ENCODE assay signal across 11 mouse cellular contexts in genomic region chr6:51743105-51743660, GRCm38 (mm10).
DNase-seq lines count a peak whose midpoint lies in the region; ATAC-seq lines count a peak whose summit lies in the region.
"Had no signal": no experiment of that assay in that cellular context is flagged by ENCODE, and none has a peak within 500 bp of the region (broad histone marks: within the 10 kb centered on the region; RNA-seq: fewer than 3 reads in every experiment).

No protein-coding gene starts in this region.

- H3K4me3 ChIP-seq in embryonic facial prominence, embryonic 13.5 days, result no peak overlapping the region
- H3K4me3 ChIP-seq in embryonic facial prominence, embryonic 10.5 days, result no peak overlapping the region
- H3K4me3 ChIP-seq in intestine, embryonic 14.5 days (ENCODE audit: low read depth, low read length), result 0 out of 2 replicates have a peak overlapping the region, but pooled peaks have one; percentile 4
- H3K4me3 ChIP-seq in intestine, embryonic 16.5 days (ENCODE audit: low read length), result no peak overlapping the region
- no peak overlapping the region for H3K4me3 ChIP-seq in neural tube, embryonic 13.5 days

- 50% methylated on average over 15 of the region's 15 CpGs for WGBS in embryonic facial prominence, embryonic 13.5 days
- WGBS in embryonic facial prominence, embryonic 10.5 days, result 79% methylated on average over 15 of the region's 15 CpGs
- WGBS in intestine, embryonic 14.5 days, result 45% methylated on average over 15 of the region's 15 CpGs
- 45% methylated on average over 15 of the region's 15 CpGs for WGBS in intestine, embryonic 16.5 days
- 52% methylated on average over 15 of the region's 15 CpGs for WGBS in neural tube, embryonic 13.5 days

- intact Hi-C loops in left cerebral cortex, postnatal 4 days (cut with DNase I), result no loop called here

- H3K4me2 ChIP-seq in embryonic facial prominence, embryonic 13.5 days, result peak overlapping the region; percentile 41
- H3K4me2 ChIP-seq in intestine, embryonic 14.5 days (ENCODE audit: low read length), result peak overlapping the region; percentile 37
- H3K4me2 ChIP-seq in intestine, embryonic 16.5 days (ENCODE audit: low read depth, low read length), result no peak overlapping the region
- no peak overlapping the region for H3K4me2 ChIP-seq in neural tube, embryonic 13.5 days

- no peak overlapping the region; the same call in 1 of the 2 replicates for H3K27ac ChIP-seq in embryonic facial prominence, embryonic 13.5 days
- H3K27ac ChIP-seq in embryonic facial prominence, embryonic 10.5 days (replicated peaks), result no peak overlapping the region
- H3K27ac ChIP-seq in intestine, embryonic 14.5 days (ENCODE audit: low read depth), result no peak overlapping the region
- no peak overlapping the region for H3K27ac ChIP-seq in intestine, embryonic 16.5 days (ENCODE audit: low read length)
- 0 out of 2 replicates have a peak overlapping the region, but pooled peaks have one; percentile 13 for H3K27ac ChIP-seq in neural tube, embryonic 13.5 days (replicated peaks)

- H3K4me1 ChIP-seq in embryonic facial prominence, embryonic 13.5 days, result peaks cover 33% of the 10 kb centered on the region
- peaks cover 38% of the 10 kb centered on the region for H3K4me1 ChIP-seq in embryonic facial prominence, embryonic 10.5 days
- H3K4me1 ChIP-seq in intestine, embryonic 14.5 days (replicated peaks; ENCODE audit: control insufficient read depth, insufficient read depth, low read length), result peaks cover 14% of the 10 kb centered on the region
- H3K4me1 ChIP-seq in intestine, embryonic 16.5 days (ENCODE audit: control insufficient read depth, insufficient read depth, low read length), result no peaks in the 10 kb centered on the region
- H3K4me1 ChIP-seq in neural tube, embryonic 13.5 days (replicated peaks), result peaks cover 48% of the 10 kb centered on the region

- H3K27me3 ChIP-seq in embryonic facial prominence, embryonic 13.5 days, result peaks cover 18% of the 10 kb centered on the region
- no peaks in the 10 kb centered on the region for H3K27me3 ChIP-seq in embryonic facial prominence, embryonic 10.5 days (replicated peaks; ENCODE audit: low read depth, poor library complexity, severe bottlenecking)
- no peaks in the 10 kb centered on the region for H3K27me3 ChIP-seq in intestine, embryonic 14.5 days (replicated peaks; ENCODE audit: control insufficient read depth, insufficient read depth, low read length)
- H3K27me3 ChIP-seq in intestine, embryonic 16.5 days (replicated peaks; ENCODE audit: control insufficient read depth, insufficient read depth, low read length), result no peaks in the 10 kb centered on the region
- H3K27me3 ChIP-seq in neural tube, embryonic 13.5 days, result no peaks in the 10 kb centered on the region

- H3K36me3 ChIP-seq in embryonic facial prominence, embryonic 13.5 days, result no peaks in the 10 kb centered on the region
- no peaks in the 10 kb centered on the region for H3K36me3 ChIP-seq in embryonic facial prominence, embryonic 10.5 days (replicated peaks)
- no peaks in the 10 kb centered on the region for H3K36me3 ChIP-seq in intestine, embryonic 14.5 days (ENCODE audit: control insufficient read depth, insufficient read depth, low read length)
- no peaks in the 10 kb centered on the region for H3K36me3 ChIP-seq in intestine, embryonic 16.5 days (ENCODE audit: control insufficient read depth, insufficient read depth, low read length)
- H3K36me3 ChIP-seq in neural tube, embryonic 13.5 days, result no peaks in the 10 kb centered on the region
- H3K36me3 ChIP-seq: G1E had no signal

- ATAC-seq in embryonic facial prominence, embryonic 13.5 days (ENCODE audit: insufficient number of reproducible peaks, insufficient read depth, low FRiP score, low TSS enrichment, low read depth), result no peak
- no peak for ATAC-seq in intestine, embryonic 14.5 days (replicated peaks; ENCODE audit: low FRiP score, low TSS enrichment, low read depth)
- no peak for ATAC-seq in intestine, embryonic 16.5 days
- no peak for ATAC-seq in neural tube, embryonic 13.5 days (ENCODE audit: low read depth)

- H3K9me3 ChIP-seq in embryonic facial prominence, embryonic 13.5 days, result no peaks in the 10 kb centered on the region
- H3K9me3 ChIP-seq in embryonic facial prominence, embryonic 10.5 days, result no peaks in the 10 kb centered on the region
- no peaks in the 10 kb centered on the region for H3K9me3 ChIP-seq in intestine, embryonic 14.5 days (ENCODE audit: control insufficient read depth, low read length)
- no peaks in the 10 kb centered on the region for H3K9me3 ChIP-seq in intestine, embryonic 16.5 days (ENCODE audit: control insufficient read depth, low read length)
- H3K9me3 ChIP-seq in neural tube, embryonic 13.5 days, result no peaks in the 10 kb centered on the region
- H3K9me3 ChIP-seq: G1E had no signal

- H3K9ac ChIP-seq in embryonic facial prominence, embryonic 13.5 days, result no peak overlapping the region
- H3K9ac ChIP-seq in intestine, embryonic 14.5 days (ENCODE audit: low read length), result no peak overlapping the region
- no peak overlapping the region for H3K9ac ChIP-seq in intestine, embryonic 16.5 days (ENCODE audit: low read depth, low read length)
- no peak overlapping the region for H3K9ac ChIP-seq in neural tube, embryonic 13.5 days

- no peak for DNase-seq in embryonic facial prominence, embryonic 10.5 days (ENCODE audit: low spot score)
- no peak for DNase-seq in intestine, embryonic 14.5 days (ENCODE audit: low spot score)
- no peak for DNase-seq in neural tube, embryonic 10.5 days (ENCODE audit: extremely low spot score, low spot score)
- no peak for DNase-seq in embryo, embryonic 10 days (ENCODE audit: low spot score)
- no peak for DNase-seq in left cerebral cortex, postnatal 4 days
- DNase-seq: adrenal gland, adult 8-10 months; cerebellum, adult 9-11 months had no signal

Comparison
In these comparisons a context has a peak if more than half of its experiments do, and no peak if none do; other contexts are left out.
1. H3K4me2 ChIP-seq: peak in embryonic facial prominence, embryonic 13.5 days (single experiment) and intestine, embryonic 14.5 days (single experiment); none in intestine, embryonic 16.5 days (single experiment) and neural tube, embryonic 13.5 days (single experiment).